Mouse (Mus musculus): ENCODE results near the gene H2afv. TPM values are rescaled to one million over a fixed set of nuclear protein-coding genes. Genes with fewer than 3 reads are reported as not detected.

H2afv gene
- total RNA-seq, 1 experiment = 192 TPM

GRCm38 (mm10) chr11:6395565-6395964 is 48.7 kb downstream of the H2afv start:
- peaks cover 61% of the 10 kb centered on the region for H3K36me3 ChIP-seq (ENCODE audit: control insufficient read depth, insufficient read depth, low read length, poor library complexity, severe bottlenecking)

DNA sequence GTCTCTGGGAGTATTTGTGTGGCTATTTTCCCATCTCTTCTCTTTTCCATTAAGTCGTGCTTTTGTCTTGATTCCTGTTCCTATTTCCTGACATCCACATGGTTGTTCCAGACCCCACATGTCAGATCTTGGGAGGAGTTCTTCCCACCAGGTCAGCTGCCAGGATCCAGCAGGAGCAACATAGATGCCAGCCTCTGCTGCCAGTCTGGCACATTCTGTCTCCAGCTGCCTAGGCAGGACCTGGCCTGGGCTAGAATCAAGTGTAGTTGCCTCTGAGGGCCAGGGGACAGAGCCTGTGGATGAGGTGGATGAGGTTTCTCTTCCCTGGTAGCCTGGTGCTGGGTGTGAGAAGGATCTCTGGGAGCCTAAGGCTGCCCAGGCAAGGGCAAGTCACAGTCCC is 50.4 kb downstream of the H2afv start:
- in situ Hi-C loops (cut with MboI; ENCODE audit: low sequenced_read_pairs in 2 of 2, unreplicated experiment in 2 of 2) = no loop called here
- Histone ChIP-seq H3K27ac (ENCODE audit: insufficient read depth, low read depth, low read length, poor library complexity, severe bottlenecking) (no peak overlapping the region), H3K9ac (ENCODE audit: insufficient read depth, low read depth, low read length, poor library complexity, severe bottlenecking) (no peak overlapping the region), H3K4me3 (ENCODE audit: insufficient read depth in 1 of 2, low read depth in 1 of 2, low read length in 2 of 2, poor library complexity in 1 of 2, severe bottlenecking in 1 of 2) (no peak overlapping the region), H3K9me3 (ENCODE audit: control insufficient read depth, insufficient read depth, low read depth, low read length) (no peaks in the 10 kb centered on the region), H3K36me3 (ENCODE audit: control insufficient read depth, insufficient read depth, low read length, poor library complexity, severe bottlenecking) (peaks cover 48% of the 10 kb centered on the region), H3K4me1 (ENCODE audit: control insufficient read depth in 2 of 2, insufficient read depth in 2 of 2, low read length in 2 of 2, poor library complexity in 1 of 2) (peaks cover 4 to 6% of the 10 kb centered on the region in 2 experiments; a peak in 3 of 4 replicates)
- DNase-seq (ENCODE audit: low read depth, low spot score) = no peak
- TF ChIP-seq ZNF384 (IDR thresholded peaks at IDR 0.05; ENCODE audit: low read depth, low read length) = no peak
- TF ChIP-seq MAFK (IDR thresholded peaks at IDR 0.05; ENCODE audit: insufficient read depth, low read depth, low read length) = no peak
- TF ChIP-seq ZC3H11A (IDR thresholded peaks at IDR 0.05; ENCODE audit: borderline replicate concordance, low read depth, low read length) = no peak
- no peak for TF ChIP-seq HCFC1 (IDR thresholded peaks at IDR 0.05; ENCODE audit: borderline replicate concordance, insufficient read depth, low read length)
- no peak for TF ChIP-seq CHD2 (IDR thresholded peaks at IDR 0.05; ENCODE audit: low read depth, low read length)

More at GRCm38 (mm10) chr11:6395565-6395964, 48.7 kb downstream of the H2afv start:
- Histone ChIP-seq H3K4me3 (ENCODE audit: insufficient read depth in 1 of 2, low read depth in 1 of 2, low read length in 2 of 2, poor library complexity in 1 of 2, severe bottlenecking in 1 of 2) (no peak overlapping the region), H3K9me3 (ENCODE audit: control insufficient read depth, insufficient read depth, low read depth, low read length) (no peaks in the 10 kb centered on the region), H3K4me1 (ENCODE audit: control insufficient read depth in 2 of 2, insufficient read depth in 2 of 2, low read length in 2 of 2, poor library complexity in 1 of 2) (peaks cover 0 to 2% of the 10 kb centered on the region in 2 experiments; a peak in 1 of 4 replicates), H3K9ac (ENCODE audit: insufficient read depth, low read depth, low read length, poor library complexity, severe bottlenecking) (no peak overlapping the region), H3K27ac (ENCODE audit: insufficient read depth, low read depth, low read length, poor library complexity, severe bottlenecking) (no peak overlapping the region)
- TF ChIP-seq MAFK (IDR thresholded peaks at IDR 0.05; ENCODE audit: insufficient read depth, low read depth, low read length) (no peak), ZNF384 (IDR thresholded peaks at IDR 0.05; ENCODE audit: low read depth, low read length) (no peak), CHD2 (IDR thresholded peaks at IDR 0.05; ENCODE audit: low read depth, low read length) (no peak)
- DNase-seq (ENCODE audit: low read depth, low spot score) = no peak
- in situ Hi-C loops (cut with MboI; ENCODE audit: low sequenced_read_pairs in 2 of 2, unreplicated experiment in 2 of 2) = no loop called here

DNA sequence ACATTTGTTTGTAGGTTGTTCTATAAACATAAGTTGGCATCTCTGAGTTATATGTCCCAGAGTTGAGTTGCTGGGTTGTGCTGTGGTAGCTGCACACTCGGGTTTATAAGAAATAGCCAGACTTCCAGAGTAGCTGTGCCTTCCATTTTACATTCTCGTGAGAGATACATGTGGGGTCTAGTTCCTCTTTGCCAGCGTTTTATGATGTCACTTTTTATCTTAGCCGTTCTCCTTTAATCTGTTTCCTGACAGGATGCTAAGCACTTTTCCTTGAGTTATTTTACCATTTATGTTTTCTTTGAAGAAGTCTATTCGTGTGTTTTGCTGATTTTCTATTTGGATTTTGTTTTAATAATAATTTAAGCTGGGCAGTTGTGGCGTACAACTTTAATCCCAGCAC is 51.4 kb downstream of the H2afv start:
- Histone ChIP-seq H3K27ac (ENCODE audit: insufficient read depth, low read depth, low read length, poor library complexity, severe bottlenecking) (no peak overlapping the region), H3K4me3 (ENCODE audit: insufficient read depth in 1 of 2, low read depth in 1 of 2, low read length in 2 of 2, poor library complexity in 1 of 2, severe bottlenecking in 1 of 2) (no peak overlapping the region), H3K36me3 (ENCODE audit: control insufficient read depth, insufficient read depth, low read length, poor library complexity, severe bottlenecking) (peaks cover 40% of the 10 kb centered on the region), H3K9me3 (ENCODE audit: control insufficient read depth, insufficient read depth, low read depth, low read length) (no peaks in the 10 kb centered on the region), H3K9ac (ENCODE audit: insufficient read depth, low read depth, low read length, poor library complexity, severe bottlenecking) (no peak overlapping the region), H3K4me1 (ENCODE audit: control insufficient read depth in 2 of 2, insufficient read depth in 2 of 2, low read length in 2 of 2, poor library complexity in 1 of 2) (peaks cover 4 to 6% of the 10 kb centered on the region in 2 experiments; a peak in 3 of 4 replicates)
- in situ Hi-C loops (cut with MboI; ENCODE audit: low sequenced_read_pairs in 2 of 2, unreplicated experiment in 2 of 2) = no loop called here
- DNase-seq (ENCODE audit: low read depth, low spot score) = no peak
- TF ChIP-seq ZNF384 (IDR thresholded peaks at IDR 0.05; ENCODE audit: low read depth, low read length) (no peak), HCFC1 (IDR thresholded peaks at IDR 0.05; ENCODE audit: borderline replicate concordance, insufficient read depth, low read length) (no peak), MAFK (IDR thresholded peaks at IDR 0.05; ENCODE audit: insufficient read depth, low read depth, low read length) (no peak), ZC3H11A (IDR thresholded peaks at IDR 0.05; ENCODE audit: borderline replicate concordance, low read depth, low read length) (no peak), CHD2 (IDR thresholded peaks at IDR 0.05; ENCODE audit: low read depth, low read length) (no peak)

- Histone ChIP-seq H3K9me3 (ENCODE audit: control insufficient read depth, insufficient read depth, low read depth, low read length) (no peaks in the 10 kb centered on the region), H3K4me3 (ENCODE audit: insufficient read depth in 1 of 2, low read depth in 1 of 2, low read length in 2 of 2, poor library complexity in 1 of 2, severe bottlenecking in 1 of 2) (no peak overlapping the region), H3K9ac (ENCODE audit: insufficient read depth, low read depth, low read length, poor library complexity, severe bottlenecking) (no peak overlapping the region), H3K27ac (ENCODE audit: insufficient read depth, low read depth, low read length, poor library complexity, severe bottlenecking) (no peak overlapping the region), H3K36me3 (ENCODE audit: control insufficient read depth, insufficient read depth, low read length, poor library complexity, severe bottlenecking) (peaks cover 29% of the 10 kb centered on the region), H3K4me1 (ENCODE audit: control insufficient read depth in 2 of 2, insufficient read depth in 2 of 2, low read length in 2 of 2, poor library complexity in 1 of 2) (peaks cover 4 to 6% of the 10 kb centered on the region in 2 experiments; a peak in 3 of 4 replicates)
- TF ChIP-seq ZC3H11A (IDR thresholded peaks at IDR 0.05; ENCODE audit: borderline replicate concordance, low read depth, low read length) (no peak), ZNF384 (IDR thresholded peaks at IDR 0.05; ENCODE audit: low read depth, low read length) (no peak)
- no peak for DNase-seq (ENCODE audit: low read depth, low spot score)
- in situ Hi-C loops (cut with MboI; ENCODE audit: low sequenced_read_pairs in 2 of 2, unreplicated experiment in 2 of 2) = no loop called here
These were observed 52.5 kb downstream of the H2afv start for GRCm38 (mm10) chr11:6391516-6392276.
